Mouse (Mus musculus) E14TG2a.4 (cell line): ENCODE measurements around the gene Pik3r6.

ENCODE experiments used
- CTCF ChIP-seq: conservative IDR thresholded peaks from 2 replicates; pipeline ENCODE4 v1.5.1; 2014; ENCODE audit warnings: low read length
- NANOG ChIP-seq: IDR thresholded peaks from 2 replicates; pipeline ENCODE4 v1.6.1; 2014; ENCODE audit warnings: borderline replicate concordance, low read length, mixed read lengths
- POU5F1 ChIP-seq: IDR thresholded peaks from 2 replicates; pipeline ENCODE4 v1.6.1; 2014; ENCODE audit warnings: low read length, borderline replicate concordance

- TF ChIP-seq CTCF (no peak), NANOG (no peak), POU5F1 (no peak)
These were observed 1.9 kb upstream of the Pik3r6 start for GRCm38 (mm10) chr11:68500949-68501350.
